Mouse (Mus musculus): ENCODE results near the gene Sbf2. TPM values are rescaled to one million over a fixed set of nuclear protein-coding genes. Genes with fewer than 3 reads are reported as not detected.

Gene Sbf2
- total and polyA plus RNA-seq, 2 experiments = 7.2 to 19.6 TPM

GRCm38 (mm10) chr7:110379335-110379914 is 235.3 kb downstream of the Sbf2 start:
- Histone ChIP-seq H3K4me3 (ENCODE audit: insufficient read depth, low read depth, low read length) (no peak overlapping the region), H3K36me3 (ENCODE audit: control insufficient read depth, insufficient read depth, low read length) (peaks cover 3% of the 10 kb centered on the region; the same call in 1 of the 2 replicates), H3K9ac (ENCODE audit: low read depth, low read length) (no peak overlapping the region), H3K4me1 (ENCODE audit: control insufficient read depth, insufficient read depth, low read length) (peaks cover 2% of the 10 kb centered on the region; the same call in 1 of the 2 replicates), H3K27ac (replicated peaks; ENCODE audit: insufficient read depth, low read depth, low read length) (no peak overlapping the region), H3K27me3 (ENCODE audit: control insufficient read depth, insufficient read depth, low read length) (no peaks in the 10 kb centered on the region), H3K79me2 (ENCODE audit: control insufficient read depth, insufficient read depth, low read length) (no peaks in the 10 kb centered on the region)
- TF ChIP-seq CTCF (IDR thresholded peaks at IDR 0.05; ENCODE audit: low read depth, low read length) = no peak
- TF ChIP-seq POLR2A (IDR thresholded peaks at IDR 0.05; ENCODE audit: extremely low read depth, insufficient read depth, low read length) = no peak
- DNase-seq (ENCODE audit: extremely low read depth, low read depth, low spot score) = peak; percentile 28
- 73% methylated on average over 10 of the region's 10 CpGs for WGBS

GRCm38 (mm10) chr7:110372529-110372928 is 242.2 kb downstream of the Sbf2 start:
- H3K79me2 ChIP-seq (ENCODE audit: control insufficient read depth, insufficient read depth, low read length) = no peaks in the 10 kb centered on the region
- no peaks in the 10 kb centered on the region for H3K27me3 ChIP-seq (ENCODE audit: control insufficient read depth, insufficient read depth, low read length)
- no peak for TF ChIP-seq CTCF (IDR thresholded peaks at IDR 0.05; ENCODE audit: low read depth, low read length)
- TF ChIP-seq POLR2A (IDR thresholded peaks at IDR 0.05; ENCODE audit: extremely low read depth, insufficient read depth, low read length) = no peak
- H3K4me3 ChIP-seq (ENCODE audit: insufficient read depth, low read depth, low read length) = no peak overlapping the region
- peak; percentile 23 for DNase-seq (ENCODE audit: extremely low read depth, low read depth, low spot score)
- no peak overlapping the region for H3K27ac ChIP-seq (replicated peaks; ENCODE audit: insufficient read depth, low read depth, low read length)
- peaks cover 21% of the 10 kb centered on the region for H3K36me3 ChIP-seq (ENCODE audit: control insufficient read depth, insufficient read depth, low read length)
- 72% methylated on average over 4 of the region's 4 CpGs for WGBS
- H3K4me1 ChIP-seq (ENCODE audit: control insufficient read depth, insufficient read depth, low read length) = no peaks in the 10 kb centered on the region
- no peak overlapping the region for H3K9ac ChIP-seq (ENCODE audit: low read depth, low read length)

GRCm38 (mm10) chr7:110362005-110362404 is 252.7 kb downstream of the Sbf2 start:
- no peak overlapping the region for H3K4me3 ChIP-seq (ENCODE audit: insufficient read depth, low read depth, low read length)
- no peaks in the 10 kb centered on the region for H3K4me1 ChIP-seq (ENCODE audit: control insufficient read depth, insufficient read depth, low read length)
- no peak for DNase-seq (ENCODE audit: extremely low read depth, low read depth, low spot score)
- H3K27ac ChIP-seq (replicated peaks; ENCODE audit: insufficient read depth, low read depth, low read length) = no peak overlapping the region
- peaks cover 32% of the 10 kb centered on the region for H3K36me3 ChIP-seq (ENCODE audit: control insufficient read depth, insufficient read depth, low read length)
- WGBS = 96% methylated on average over 11 of the region's 11 CpGs
- TF ChIP-seq POLR2A (IDR thresholded peaks at IDR 0.05; ENCODE audit: extremely low read depth, insufficient read depth, low read length) (no peak), CTCF (IDR thresholded peaks at IDR 0.05; ENCODE audit: low read depth, low read length) (no peak)
- no peak overlapping the region for H3K9ac ChIP-seq (ENCODE audit: low read depth, low read length)
- no peaks in the 10 kb centered on the region for H3K79me2 ChIP-seq (ENCODE audit: control insufficient read depth, insufficient read depth, low read length)
- no peaks in the 10 kb centered on the region for H3K27me3 ChIP-seq (ENCODE audit: control insufficient read depth, insufficient read depth, low read length)

GRCm38 (mm10) chr7:110361516-110361915 is 253.2 kb downstream of the Sbf2 start:
- Histone ChIP-seq H3K27me3 (ENCODE audit: control insufficient read depth, insufficient read depth, low read length) (no peaks in the 10 kb centered on the region), H3K4me1 (ENCODE audit: control insufficient read depth, insufficient read depth, low read length) (no peaks in the 10 kb centered on the region), H3K27ac (replicated peaks; ENCODE audit: insufficient read depth, low read depth, low read length) (no peak overlapping the region), H3K4me3 (ENCODE audit: insufficient read depth, low read depth, low read length) (no peak overlapping the region), H3K9ac (ENCODE audit: low read depth, low read length) (no peak overlapping the region), H3K36me3 (ENCODE audit: control insufficient read depth, insufficient read depth, low read length) (peaks cover 30% of the 10 kb centered on the region), H3K79me2 (ENCODE audit: control insufficient read depth, insufficient read depth, low read length) (no peaks in the 10 kb centered on the region)
- 91% methylated on average over 1 of the region's 1 CpGs for WGBS
- TF ChIP-seq POLR2A (IDR thresholded peaks at IDR 0.05; ENCODE audit: extremely low read depth, insufficient read depth, low read length) = no peak
- TF ChIP-seq CTCF (IDR thresholded peaks at IDR 0.05; ENCODE audit: low read depth, low read length) = no peak
- no peak for DNase-seq (ENCODE audit: extremely low read depth, low read depth, low spot score)

GRCm38 (mm10) chr7:110359391-110359790 is 255.3 kb downstream of the Sbf2 start:
- Histone ChIP-seq H3K27ac (replicated peaks; ENCODE audit: insufficient read depth, low read depth, low read length) (no peak overlapping the region), H3K4me3 (ENCODE audit: insufficient read depth, low read depth, low read length) (no peak overlapping the region), H3K36me3 (ENCODE audit: control insufficient read depth, insufficient read depth, low read length) (peaks cover 22% of the 10 kb centered on the region), H3K9ac (ENCODE audit: low read depth, low read length) (no peak overlapping the region), H3K79me2 (ENCODE audit: control insufficient read depth, insufficient read depth, low read length) (no peaks in the 10 kb centered on the region), H3K4me1 (ENCODE audit: control insufficient read depth, insufficient read depth, low read length) (no peaks in the 10 kb centered on the region), H3K27me3 (ENCODE audit: control insufficient read depth, insufficient read depth, low read length) (no peaks in the 10 kb centered on the region)
- WGBS = 99% methylated on average over 2 of the region's 2 CpGs
- TF ChIP-seq POLR2A (IDR thresholded peaks at IDR 0.05; ENCODE audit: extremely low read depth, insufficient read depth, low read length) (no peak), CTCF (IDR thresholded peaks at IDR 0.05; ENCODE audit: low read depth, low read length) (no peak)
- DNase-seq (ENCODE audit: extremely low read depth, low read depth, low spot score) = no peak

GRCm38 (mm10) chr7:110353971-110354370 is 260.8 kb downstream of the Sbf2 start:
- peaks cover 7% of the 10 kb centered on the region for H3K36me3 ChIP-seq (ENCODE audit: control insufficient read depth, insufficient read depth, low read length)
- no peak for TF ChIP-seq POLR2A (IDR thresholded peaks at IDR 0.05; ENCODE audit: extremely low read depth, insufficient read depth, low read length)
- TF ChIP-seq CTCF (IDR thresholded peaks at IDR 0.05; ENCODE audit: low read depth, low read length) = no peak
- H3K79me2 ChIP-seq (ENCODE audit: control insufficient read depth, insufficient read depth, low read length) = no peaks in the 10 kb centered on the region
- no peaks in the 10 kb centered on the region for H3K4me1 ChIP-seq (ENCODE audit: control insufficient read depth, insufficient read depth, low read length)
- H3K9ac ChIP-seq (ENCODE audit: low read depth, low read length) = no peak overlapping the region
- DNase-seq (ENCODE audit: extremely low read depth, low read depth, low spot score) = no peak
- no peak overlapping the region for H3K4me3 ChIP-seq (ENCODE audit: insufficient read depth, low read depth, low read length)
- H3K27me3 ChIP-seq (ENCODE audit: control insufficient read depth, insufficient read depth, low read length) = no peaks in the 10 kb centered on the region
- no peak overlapping the region for H3K27ac ChIP-seq (replicated peaks; ENCODE audit: insufficient read depth, low read depth, low read length)
- WGBS = 99% methylated on average over 2 of the region's 2 CpGs

Measured in liver, adult 2 months (tissue).